Mouse (Mus musculus) WW6 (cell line): ENCODE results near the gene Olfr129.

Experiments used
- DNase-seq: peaks from one replicate; pipeline ENCODE4 v3.0.0-alpha.2; 2013; ENCODE audit warnings: low read depth, low spot score

Gene Olfr129

GRCm38 (mm10) chr17:38059979-38060378 lies at the start of gene Olfr129:
Gene Olfr129, minus strand, starts transcription at chr17:38060079.
- DNase-seq = no peak

GRCm38 (mm10) chr17:38088593-38088992 lies 28.7 kb upstream of the Olfr129 start, which contains the start of gene Olfr131:
Gene Olfr131, minus strand, starts transcription at chr17:38088693.
- DNase-seq = no peak

- DNase-seq = no peak
Observed at GRCm38 (mm10) chr17:38082364-38082763, 22.5 kb upstream of the Olfr129 start.

GRCm38 (mm10) chr17:38063621-38064020 lies 3.7 kb upstream of the Olfr129 start, which contains the start of gene Olfr130:
Gene Olfr130, plus strand, starts transcription at chr17:38063921.
- DNase-seq = no peak

- DNase-seq = peak; percentile 53
Observed at GRCm38 (mm10) chr17:38026297-38026696, 33.6 kb downstream of the Olfr129 start.

- DNase-seq = no peak
Observed at GRCm38 (mm10) chr17:38016341-38016740, 43.5 kb downstream of the Olfr129 start.

DNA sequence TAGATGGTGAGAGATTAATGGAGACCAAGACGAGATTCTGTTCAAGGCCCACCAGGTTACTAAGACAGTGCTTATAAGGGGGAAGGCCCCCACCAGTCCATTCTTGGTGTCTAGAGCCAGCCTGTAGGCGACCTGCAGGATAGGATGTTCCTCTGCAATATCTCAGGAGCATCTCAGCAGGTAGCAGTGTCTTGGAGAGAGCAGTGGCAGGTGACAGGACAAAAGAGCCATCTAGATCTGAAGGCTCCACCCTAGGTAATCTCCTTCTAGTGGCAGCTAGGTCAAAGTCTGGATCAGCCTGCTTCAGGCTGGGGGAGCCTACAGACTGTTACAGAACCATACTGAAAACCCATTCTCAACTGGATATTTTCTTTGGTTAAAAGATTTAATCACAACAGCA lies 54.9 kb downstream of the Olfr129 start:
- no peak for DNase-seq
